21 mouse cellular contexts compared by ENCODE assay signal in the genomic region with DNA sequence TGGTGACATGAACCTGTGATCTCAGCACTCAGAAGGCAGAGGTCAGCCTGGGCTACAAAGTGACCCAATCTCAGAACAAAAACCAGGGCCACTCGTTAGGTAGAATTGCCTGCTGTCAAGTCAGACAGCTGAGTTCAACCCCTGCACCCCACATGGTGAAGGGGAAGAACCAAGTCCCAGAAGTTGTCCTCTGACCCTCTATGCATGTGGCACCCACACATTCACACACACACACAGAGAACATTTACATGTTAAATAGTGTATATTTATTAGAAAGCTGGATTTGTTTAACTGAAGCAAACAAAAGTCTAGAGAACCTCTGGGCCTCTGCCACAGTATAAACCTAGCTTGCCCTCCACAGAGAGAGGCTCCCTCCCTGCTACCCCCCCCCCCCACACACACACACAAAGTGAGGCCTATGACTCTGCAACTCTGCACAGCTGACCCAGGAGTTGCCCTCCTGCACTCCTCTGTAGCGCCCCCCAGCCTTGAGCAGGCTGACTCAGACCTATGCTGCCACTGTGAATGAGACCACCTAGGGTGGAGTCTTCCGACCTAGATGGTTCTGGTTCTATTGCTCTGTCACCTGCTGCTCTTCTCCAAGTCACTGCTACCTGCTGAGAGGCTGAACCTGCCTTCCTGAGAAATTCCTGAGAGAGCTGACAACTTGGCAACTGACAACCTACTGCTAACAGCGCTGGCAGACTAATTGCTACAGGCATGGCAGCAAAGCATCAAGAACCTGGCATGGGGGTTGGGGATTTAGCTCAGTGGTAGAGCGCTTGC. TPM values are rescaled to one million over a fixed set of nuclear protein-coding genes. Genes with fewer than 3 reads are reported as not detected.
A peak's percentile ranks its signal among the peaks of the same experiment; 100 is the strongest.
DNase-seq lines count a peak whose midpoint lies in the region; ATAC-seq and TF ChIP-seq lines count a peak whose summit lies in the region.
"Had no signal": no experiment of that assay in that cellular context is flagged by ENCODE, and none has a peak within 500 bp of the region (broad histone marks: within the 10 kb centered on the region; RNA-seq: fewer than 3 reads in every experiment).

No protein-coding gene starts in this region.

- no peaks in the 10 kb centered on the region for H3K27me3 ChIP-seq in cerebellum, adult 2 months (ENCODE audit: control insufficient read depth, insufficient read depth, low read length)
- H3K27me3 ChIP-seq in hindbrain, postnatal 0 days (ENCODE audit: insufficient read depth, low read length) = no peaks in the 10 kb centered on the region
- no peaks in the 10 kb centered on the region for H3K27me3 ChIP-seq in hindbrain, embryonic 11.5 days (ENCODE audit: control insufficient read depth, insufficient read depth, low read length)
- no peaks in the 10 kb centered on the region for H3K27me3 ChIP-seq in liver, embryonic 14.5 days (ENCODE audit: control insufficient read depth, insufficient read depth, low read length)
- H3K27me3 ChIP-seq: CH12.LX; embryonic facial prominence, embryonic 12.5 days; neural tube, embryonic 12.5 days had no signal

- WGBS in cerebellum, adult 2 months = 43% methylated on average over 5 of the region's 5 CpGs
- WGBS in hindbrain, postnatal 0 days = 54% methylated on average over 5 of the region's 5 CpGs
- 54% methylated on average over 5 of the region's 5 CpGs for WGBS in hindbrain, embryonic 11.5 days
- 69% methylated on average over 5 of the region's 5 CpGs for WGBS in liver, embryonic 14.5 days (ENCODE audit: insufficient replicate concordance)

- 0 out of 2 replicates have a peak, but pooled peaks have one; percentile 10 for ATAC-seq in hindbrain, postnatal 0 days
- no peak for ATAC-seq in hindbrain, embryonic 11.5 days (ENCODE audit: low FRiP score)
- peak; percentile 51 for ATAC-seq in liver, embryonic 14.5 days (ENCODE audit: insufficient read depth)

- no peak for TF ChIP-seq CTCF in cerebellum, adult 2 months (IDR thresholded peaks at IDR 0.05; ENCODE audit: borderline replicate concordance, insufficient read depth, low read depth, low read length)
- no peak for TF ChIP-seq CTCF in hindbrain, postnatal 0 days (IDR thresholded peaks at IDR 0.05; ENCODE audit: low read depth)
- TF ChIP-seq CTCF in liver, embryonic 14.5 days (IDR thresholded peaks at IDR 0.05; ENCODE audit: low read depth) = 0 out of 2 replicates have a peak, but pooled peaks have one; percentile 9

- no peaks in the 10 kb centered on the region for H3K9me3 ChIP-seq in hindbrain, postnatal 0 days (ENCODE audit: low read length)
- H3K9me3 ChIP-seq in hindbrain, embryonic 11.5 days (ENCODE audit: control insufficient read depth, low read length) = no peaks in the 10 kb centered on the region
- peaks cover 3% of the 10 kb centered on the region for H3K9me3 ChIP-seq in liver, embryonic 14.5 days (ENCODE audit: control insufficient read depth, low read length)
- H3K9me3 ChIP-seq: embryonic facial prominence, embryonic 12.5 days; neural tube, embryonic 12.5 days had no signal

- peaks cover 10% of the 10 kb centered on the region for H3K4me1 ChIP-seq in cerebellum, adult 2 months (ENCODE audit: control insufficient read depth, insufficient read depth, low read length)
- H3K4me1 ChIP-seq in hindbrain, postnatal 0 days (ENCODE audit: insufficient read depth, low read length) = no peaks in the 10 kb centered on the region
- no peaks in the 10 kb centered on the region for H3K4me1 ChIP-seq in hindbrain, embryonic 11.5 days (replicated peaks; ENCODE audit: control insufficient read depth, insufficient read depth, low read length)
- peaks cover 0 to 11% of the 10 kb centered on the region in 2 experiments; a peak in 1 of 4 replicates for H3K4me1 ChIP-seq in liver, embryonic 14.5 days (replicated peaks; ENCODE audit: control insufficient read depth in 2 of 2, insufficient read depth in 2 of 2, low read length in 1 of 2)
- H3K4me1 ChIP-seq: embryonic facial prominence, embryonic 12.5 days; neural tube, embryonic 12.5 days had no signal

- no peak overlapping the region for H3K9ac ChIP-seq in hindbrain, postnatal 0 days (replicated peaks; ENCODE audit: low read length)
- H3K9ac ChIP-seq in hindbrain, embryonic 11.5 days (ENCODE audit: low read depth, low read length) = no peak overlapping the region
- no peak overlapping the region for H3K9ac ChIP-seq in liver, embryonic 14.5 days (replicated peaks)
- H3K9ac ChIP-seq: embryonic facial prominence, embryonic 12.5 days; hindbrain, embryonic 14.5 days; neural tube, embryonic 12.5 days had no signal

- no peak overlapping the region for H3K4me3 ChIP-seq in cerebellum, adult 2 months (replicated peaks; ENCODE audit: insufficient read depth, low read depth, low read length)
- H3K4me3 ChIP-seq in hindbrain, postnatal 0 days (ENCODE audit: low read length) = no peak overlapping the region
- no peak overlapping the region for H3K4me3 ChIP-seq in hindbrain, embryonic 11.5 days (ENCODE audit: low read depth, low read length)
- no peak overlapping the region for H3K4me3 ChIP-seq in liver, embryonic 14.5 days (ENCODE audit: insufficient read depth in 1 of 2, low read depth in 2 of 2, low read length in 2 of 2)
- H3K4me3 ChIP-seq: embryonic facial prominence, embryonic 12.5 days; heart, adult 2 months; megakaryocyte, embryonic 14.5 days; neural tube, embryonic 12.5 days had no signal

- no peak overlapping the region for H3K27ac ChIP-seq in cerebellum, adult 2 months (ENCODE audit: insufficient read depth, low read length)
- H3K27ac ChIP-seq in hindbrain, postnatal 0 days = no peak overlapping the region
- H3K27ac ChIP-seq in hindbrain, embryonic 11.5 days (ENCODE audit: low read depth, low read length) = no peak overlapping the region
- no peak overlapping the region for H3K27ac ChIP-seq in liver, embryonic 14.5 days
- H3K27ac ChIP-seq: embryonic facial prominence, embryonic 12.5 days; heart, adult 2 months; hindbrain, embryonic 14.5 days; neural tube, embryonic 12.5 days had no signal

- no peak for TF ChIP-seq EP300 in liver, embryonic 14.5 days (IDR thresholded peaks at IDR 0.05; ENCODE audit: low read depth)

- DNase-seq in cerebellum, adult 2 months = peak; percentile 30 to 65
- DNase-seq in cerebellum, adult 11 months = no peak
- no peak for DNase-seq in hindbrain, postnatal 0 days (ENCODE audit: low spot score)
- DNase-seq in hindbrain, embryonic 11.5 days (ENCODE audit: low spot score) = no peak
- DNase-seq in 416B (ENCODE audit: low read depth) = peak; percentile 22
- no peak for DNase-seq in liver, embryonic 14.5 days (ENCODE audit: low read depth in 3 of 3, low spot score in 3 of 3)
- DNase-seq in thymus, postnatal 10 days (ENCODE audit: low spot score in 2 of 2) = no peak
- no peak for DNase-seq in gastrocnemius, postnatal 4 days (ENCODE audit: low spot score in 2 of 2)
- DNase-seq: adrenal gland, adult 2 months; gastrocnemius, postnatal 10 days; heart, adult 2 months; heart, postnatal 10 days; kidney, adult 8-10 months; kidney, postnatal 4 days; lung, postnatal 14 days; thymus, postnatal 36 days had no signal

- no peaks in the 10 kb centered on the region for H3K36me3 ChIP-seq in hindbrain, postnatal 0 days (ENCODE audit: insufficient read depth, low read length)
- no peaks in the 10 kb centered on the region for H3K36me3 ChIP-seq in hindbrain, embryonic 11.5 days (ENCODE audit: control insufficient read depth, insufficient read depth, low read length)
- no peaks in the 10 kb centered on the region for H3K36me3 ChIP-seq in liver, embryonic 14.5 days (replicated peaks; ENCODE audit: control insufficient read depth, insufficient read depth, low read depth)
- H3K36me3 ChIP-seq: embryonic facial prominence, embryonic 12.5 days; neural tube, embryonic 12.5 days had no signal

- TF ChIP-seq POLR2A in cerebellum, adult 2 months (IDR thresholded peaks at IDR 0.05; ENCODE audit: borderline replicate concordance, insufficient read depth, low read length) = no peak

- no peak overlapping the region for H3K4me2 ChIP-seq in hindbrain, postnatal 0 days (ENCODE audit: low read depth, low read length)
- H3K4me2 ChIP-seq in hindbrain, embryonic 11.5 days (replicated peaks; ENCODE audit: low read depth, low read length) = no peak overlapping the region
- no peak overlapping the region for H3K4me2 ChIP-seq in liver, embryonic 14.5 days (ENCODE audit: low read depth)
- H3K4me2 ChIP-seq: embryonic facial prominence, embryonic 12.5 days; hindbrain, embryonic 14.5 days; neural tube, embryonic 12.5 days had no signal

RNA-seq across cellular contexts. Expression of gene Ier3, which starts 52.1 kb away (rescaled TPM):
- 22.6 and 25.2 TPM in 2 replicates for polyA plus RNA-seq in cerebellum, adult 2 months (2012; rRNA removed)
- total RNA-seq in hindbrain, postnatal 0 days (2014; rRNA removed) = 13.7 and 19.4 TPM in 2 replicates
- 18.3 and 19.4 TPM in 2 replicates for polyA plus RNA-seq in hindbrain, postnatal 0 days (2015; fragmentation: Nextera tagmentation; extraction: Ambion mirVana)
- polyA plus RNA-seq in hindbrain, embryonic 11.5 days (2014; fragmentation: Nextera tagmentation; extraction: Ambion mirVana) = 3.6 and 4.0 TPM in 2 replicates
- 10.2 and 11.0 TPM in 2 replicates for polyA plus RNA-seq in liver, embryonic 14.5 days (2012; rRNA removed)
- polyA plus RNA-seq in liver, embryonic 14.5 days (2014; fragmentation: Nextera tagmentation; extraction: Ambion mirVana) = 11.6 and 13.2 TPM in 2 replicates
- 10 to 100 TPM; 11.1 to 13.1 TPM for total RNA-seq in gastrocnemius, postnatal 4 days (2021)

RNA-seq across cellular contexts. Expression of gene Flot1, which starts 53.7 kb away (rescaled TPM):
- polyA plus RNA-seq in cerebellum, adult 2 months (2012; rRNA removed) = 129 and 140 TPM in 2 replicates
- 94.1 and 142 TPM in 2 replicates for total RNA-seq in hindbrain, postnatal 0 days (2014; rRNA removed)
- polyA plus RNA-seq in hindbrain, postnatal 0 days (2015; fragmentation: Nextera tagmentation; extraction: Ambion mirVana) = 162 TPM in 2 replicates
- polyA plus RNA-seq in hindbrain, embryonic 11.5 days (2014; fragmentation: Nextera tagmentation; extraction: Ambion mirVana) = 48.1 and 50.0 TPM in 2 replicates
- polyA plus RNA-seq in liver, embryonic 14.5 days (2012; rRNA removed) = 22.4 and 34.7 TPM in 2 replicates
- polyA plus RNA-seq in liver, embryonic 14.5 days (2014; fragmentation: Nextera tagmentation; extraction: Ambion mirVana) = 27.8 and 29.2 TPM in 2 replicates
- total RNA-seq in gastrocnemius, postnatal 4 days (2021) = 10 to 100 TPM; 52.6 to 56.9 TPM

Comparison
In these comparisons a context has a peak if more than half of its experiments do, and no peak if none do; other contexts are left out.
1. DNase-seq: peak in cerebellum, adult 2 months (2 of 2) and 416B (single experiment); none in cerebellum, adult 11 months (single experiment), hindbrain, postnatal 0 days (single experiment), hindbrain, embryonic 11.5 days (single experiment), liver, embryonic 14.5 days (0 of 3), thymus, postnatal 10 days (0 of 2) and gastrocnemius, postnatal 4 days (0 of 2).